Mouse (Mus musculus): ENCODE data around the gene Osbpl3. TPM values are rescaled to one million over a fixed set of nuclear protein-coding genes. Genes with fewer than 3 reads are reported as not detected.

The Osbpl3 gene
- polyA plus RNA-seq, 1 experiment = 6.0 TPM

DNA sequence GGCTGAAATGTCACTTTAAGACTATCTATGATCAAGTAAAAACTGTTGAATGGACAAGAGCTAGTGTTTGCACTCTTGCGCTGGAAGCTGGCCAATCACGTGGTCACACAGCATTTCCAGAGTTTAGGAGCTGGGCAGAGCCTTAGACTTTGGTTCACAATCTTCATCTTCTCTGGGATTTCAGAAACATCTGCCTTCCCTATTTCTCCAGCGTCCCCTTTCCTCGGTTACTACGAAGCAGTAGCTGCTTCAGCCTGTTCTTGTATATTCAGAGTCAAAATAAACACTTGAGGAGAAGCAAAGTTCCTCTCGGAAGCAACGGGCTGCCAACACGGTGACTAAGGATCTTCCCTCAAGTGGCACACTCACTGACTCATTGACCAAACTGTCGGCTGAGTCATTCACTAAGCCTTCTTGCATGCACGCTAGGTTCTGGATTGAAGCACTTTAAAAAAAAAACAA, 201.2 kb downstream of the Osbpl3 start:
- WGBS = 3% methylated on average over 10 of the region's 10 CpGs
- DNase-seq (ENCODE audit: low read depth, low spot score) = peak; percentile 76

DNA sequence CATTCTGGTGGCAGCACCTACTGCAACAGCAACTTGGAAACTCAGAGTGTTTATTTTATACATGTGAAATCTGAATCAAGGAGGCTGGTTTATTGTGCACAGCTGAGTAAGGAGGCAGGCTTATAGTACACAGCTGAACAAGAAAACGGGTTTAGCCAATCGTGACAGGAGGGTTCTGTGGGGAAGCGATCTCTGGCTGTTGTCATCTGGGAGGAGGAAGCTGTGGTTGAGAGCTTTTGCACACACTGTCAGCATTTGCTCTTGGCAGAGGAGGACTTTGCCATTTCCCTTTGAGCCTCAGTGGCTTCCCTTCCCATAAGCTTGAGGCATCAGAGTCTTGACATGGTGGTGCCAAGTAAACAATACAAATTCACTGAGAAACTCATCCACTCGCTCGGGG, 203.3 kb downstream of the Osbpl3 start:
- DNase-seq (ENCODE audit: low read depth, low spot score) = no peak
- WGBS = 58% methylated on average over 5 of the region's 5 CpGs

DNA sequence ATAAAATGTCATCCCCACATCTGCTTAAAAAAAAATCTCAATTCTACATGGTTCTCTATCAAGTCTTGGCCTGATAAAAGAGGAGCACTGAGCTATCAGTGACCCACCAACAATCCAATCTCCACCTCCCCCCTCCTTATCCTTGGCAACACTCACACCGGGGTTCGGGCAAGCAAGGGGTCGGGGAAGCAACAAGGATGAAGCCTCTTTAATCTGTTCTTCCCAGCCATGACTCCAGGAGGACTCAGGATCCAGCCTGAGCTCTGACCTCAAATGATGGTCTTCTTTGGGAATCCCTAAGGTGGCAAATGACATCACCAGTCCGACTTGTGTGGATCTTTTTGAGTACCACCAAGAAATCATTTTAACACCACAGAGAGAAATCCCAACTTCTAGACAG, 208.2 kb downstream of the Osbpl3 start:
- 93% methylated on average over 4 of the region's 4 CpGs for WGBS

DNA sequence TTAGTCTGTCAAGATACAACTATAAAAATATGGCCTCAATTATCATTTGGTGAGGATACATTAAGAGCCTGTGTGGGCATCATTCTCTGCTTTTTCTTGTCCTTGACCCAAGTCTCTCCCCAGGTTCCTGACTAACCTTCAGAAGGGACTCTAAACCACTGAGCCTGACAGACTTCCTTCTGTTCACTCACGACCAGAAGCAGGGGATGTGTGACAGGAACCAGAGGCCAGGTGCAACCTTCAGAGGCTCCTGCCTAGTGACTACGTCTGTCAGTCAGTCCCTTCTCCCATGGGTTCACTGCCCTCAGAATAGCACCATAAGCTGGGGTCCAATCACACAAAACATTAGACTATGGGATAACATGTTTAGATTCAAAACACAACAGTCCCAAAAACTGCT, 208.6 kb downstream of the Osbpl3 start:
- no peak for DNase-seq (ENCODE audit: low read depth, low spot score)

More for the DNA sequence above, 208.2 kb downstream of the Osbpl3 start:
- no peak for DNase-seq (ENCODE audit: low read depth, low spot score)

DNA sequence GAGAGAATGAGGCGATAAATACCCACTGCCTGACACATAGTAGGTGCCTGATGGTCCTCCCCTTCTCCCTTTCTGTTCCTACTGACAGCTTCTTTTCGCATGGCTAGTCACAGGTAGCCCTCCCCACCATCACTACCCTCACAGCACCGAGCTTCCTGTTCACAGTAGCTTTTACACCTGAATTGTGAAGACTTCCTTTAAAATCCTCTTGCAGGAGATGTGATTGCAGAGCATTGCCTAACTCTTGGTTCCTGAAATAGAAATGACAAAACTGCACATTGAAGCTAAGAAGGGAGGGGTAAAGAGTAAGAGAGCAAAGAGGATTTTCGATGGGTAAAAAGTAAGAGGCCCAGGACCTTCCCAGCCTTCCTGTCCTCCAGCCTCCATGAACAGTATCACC, 211.0 kb downstream of the Osbpl3 start:
- 89% methylated on average over 4 of the region's 4 CpGs for WGBS
- DNase-seq (ENCODE audit: low read depth, low spot score) = no peak

More for the DNA sequence above, 208.6 kb downstream of the Osbpl3 start:
- WGBS = 70% methylated on average over 2 of the region's 2 CpGs

DNA sequence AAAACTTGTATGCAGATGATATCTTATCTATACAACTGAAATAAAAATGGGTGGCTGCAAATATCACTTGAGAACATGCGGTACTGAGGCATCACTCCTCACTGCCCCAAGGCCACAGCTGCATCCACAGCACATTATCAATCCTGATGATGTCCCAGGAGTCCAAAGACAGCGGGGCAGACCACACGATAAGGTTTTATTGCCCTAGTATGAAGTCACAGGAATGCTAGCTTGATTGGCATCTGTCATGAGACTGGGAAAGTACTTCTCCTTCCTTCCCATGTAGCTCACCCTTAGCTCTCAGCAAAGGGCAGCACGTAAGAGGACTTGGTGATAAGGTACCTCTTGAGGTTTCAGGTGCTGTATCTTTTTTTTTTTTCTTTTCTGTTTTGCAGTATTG, 211.9 kb downstream of the Osbpl3 start:
- 46% methylated on average over 4 of the region's 4 CpGs for WGBS
- no peak for DNase-seq (ENCODE audit: low read depth, low spot score)

Other genes with a start within 250 kb of the Osbpl3 start
- gene Gsdme, start 192.3 kb downstream of the Osbpl3 start, polyA plus RNA-seq (2012; rRNA removed) = 52.1 and 68.5 TPM in 2 replicates
- 7.8 and 8.0 TPM in 2 replicates for gene Cycs, start 110.3 kb upstream of the Osbpl3 start, polyA plus RNA-seq (2012; rRNA removed)
- 0.04 and 0.15 TPM in 2 replicates for gene 4921507P07Rik, start 140.4 kb upstream of the Osbpl3 start, polyA plus RNA-seq (2012; rRNA removed)
- gene Npvf, start 198.2 kb upstream of the Osbpl3 start, polyA plus RNA-seq (2012; rRNA removed) = not detected in 2 replicates

Measured in large intestine, adult 2 months (tissue).